Mouse (Mus musculus) embryonic fibroblast, embryonic 13.5 days (primary cell): Measurements from ENCODE around the gene Ppfibp2.

Experiments used
- CTCF ChIP-seq: IDR thresholded peaks from 2 replicates; pipeline ENCODE4 v1.5.1; 2011; ENCODE audit warnings: mild to moderate bottlenecking, control low read depth, low read length, moderate library complexity, borderline replicate concordance; ENCODE audit not compliant: insufficient read depth
- POLR2A ChIP-seq: IDR thresholded peaks from 2 replicates; pipeline ENCODE4 v1.6.1; 2011; ENCODE audit warnings: low read depth, mild to moderate bottlenecking, control low read depth, low read length, moderate library complexity

DNA sequence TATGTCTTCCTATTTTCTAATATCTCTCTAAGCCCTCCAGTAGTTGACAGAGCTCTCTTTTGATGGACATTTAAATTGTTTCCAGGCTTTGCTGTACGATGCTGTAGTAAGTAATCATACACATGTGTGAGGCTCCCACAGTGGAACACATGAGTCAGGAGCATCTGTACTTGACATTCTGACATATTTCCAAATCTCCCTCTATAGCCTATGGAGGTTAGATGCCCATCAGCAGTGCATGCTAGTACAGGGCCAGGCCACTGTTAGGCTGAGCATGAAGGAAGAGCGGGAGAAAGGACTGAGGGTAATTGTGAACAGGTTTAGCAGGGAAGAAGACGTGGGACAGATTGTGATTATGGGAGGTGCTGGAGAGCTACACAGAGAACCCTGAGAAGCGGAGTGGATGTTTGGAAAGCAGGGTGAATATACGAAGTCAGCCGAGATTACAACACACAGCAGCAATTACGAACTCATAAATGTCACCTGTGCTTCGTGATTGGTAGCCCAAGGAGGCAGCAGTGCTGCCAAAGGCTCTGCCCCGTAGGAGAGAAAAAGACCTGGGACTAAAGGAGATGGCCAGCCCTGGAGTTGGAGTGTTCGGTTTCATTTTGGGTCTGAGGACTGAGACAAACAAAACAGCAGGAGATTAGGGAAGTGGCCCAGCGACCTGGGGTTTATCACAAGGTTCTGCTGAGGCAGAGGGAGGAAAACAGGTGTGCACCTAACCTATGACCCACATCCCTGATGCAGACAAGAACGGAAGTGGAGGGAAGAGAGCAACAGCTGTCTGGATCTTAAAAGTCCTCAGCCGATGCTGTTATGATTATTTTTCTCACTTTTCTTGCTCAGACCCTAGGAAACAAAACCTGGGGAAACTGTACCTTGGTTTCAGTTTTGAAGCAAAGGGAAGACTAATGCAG is 107.7 kb downstream of the Ppfibp2 start:
- TF ChIP-seq CTCF (no peak), POLR2A (no peak)
